In genomic region chr6:39946601-39947000, GRCm38 (mm10) we compare ENCODE assay signal across 33 mouse cellular contexts.
A peak's percentile ranks its signal among the peaks of the same experiment; 100 is the strongest.
DNase-seq lines count a peak whose midpoint lies in the region; ATAC-seq and TF ChIP-seq lines count a peak whose summit lies in the region.
"Had no signal": no experiment of that assay in that cellular context is flagged by ENCODE, and none has a peak within 500 bp of the region (broad histone marks: within the 10 kb centered on the region; RNA-seq: fewer than 3 reads in every experiment).

No protein-coding gene starts in this region.

- no peaks in the 10 kb centered on the region for H3K36me3 ChIP-seq in midbrain, embryonic 13.5 days
- H3K36me3 ChIP-seq in midbrain, postnatal 0 days (ENCODE audit: insufficient read depth, low read length): no peaks in the 10 kb centered on the region
- H3K36me3 ChIP-seq: forebrain, embryonic 15.5 days; heart, embryonic 10.5 days; heart, embryonic 15.5 days; hindbrain, embryonic 15.5 days; limb, embryonic 10.5 days; limb, embryonic 15.5 days; liver, embryonic 13.5 days; neural tube, embryonic 15.5 days; stomach, embryonic 15.5 days had no signal

- H3K27ac ChIP-seq in left cerebral cortex, adult 2 months: peak overlapping the region; percentile 15; the same call in 1 of the 2 replicates
- H3K27ac ChIP-seq in midbrain, embryonic 13.5 days: 0 out of 2 replicates have a peak overlapping the region, but pooled peaks have one; percentile 4
- H3K27ac ChIP-seq in midbrain, postnatal 0 days (ENCODE audit: low read depth, low read length): no peak overlapping the region
- H3K27ac ChIP-seq: forebrain, embryonic 15.5 days; heart, embryonic 10.5 days; heart, embryonic 15.5 days; hindbrain, embryonic 15.5 days; limb, embryonic 10.5 days; limb, embryonic 15.5 days; liver, embryonic 13.5 days; neural tube, embryonic 15.5 days; stomach, embryonic 15.5 days had no signal

- TF ChIP-seq CTCF in left cerebral cortex, adult 2 months (IDR thresholded peaks at IDR 0.05): no peak
- TF ChIP-seq CTCF in midbrain, postnatal 0 days (IDR thresholded peaks at IDR 0.05): no peak

- peak; percentile 33 to 56 for DNase-seq in frontal cortex, adult 2 months (ENCODE audit: extremely low spot score in 1 of 2, low spot score in 1 of 2)
- no peak for DNase-seq in frontal cortex, postnatal 14 days (ENCODE audit: low spot score in 2 of 2)
- peak; percentile 22 to 31 for DNase-seq in left cerebral cortex, adult 2 months (ENCODE audit: extremely low spot score in 1 of 2, low spot score in 2 of 2)
- DNase-seq in left cerebral cortex, adult 11 months (ENCODE audit: low spot score): no peak
- DNase-seq in midbrain, postnatal 0 days (ENCODE audit: low spot score): no peak
- DNase-seq in telencephalon, adult 2 months (ENCODE audit: low read depth, low spot score): peak; percentile 65
- no peak for DNase-seq in embryo, embryonic 10.5 days (ENCODE audit: low spot score)
- DNase-seq: adrenal gland, postnatal 25 days; B cell, adult 2 months; cerebellum, adult 18-20 months; cerebellum, postnatal 10 days; gastrocnemius, postnatal 10 days; kidney, adult 11 months; kidney, postnatal 14 days; layer of hippocampus, adult 9-11 months; liver, embryonic 13.5 days; lung, adult 18-20 months; lung, postnatal 4 days; retina, postnatal 1 day; thymus, postnatal 14 days had no signal

- no peaks in the 10 kb centered on the region for H3K9me3 ChIP-seq in midbrain, embryonic 13.5 days
- no peaks in the 10 kb centered on the region for H3K9me3 ChIP-seq in midbrain, postnatal 0 days (ENCODE audit: low read length)
- H3K9me3 ChIP-seq: forebrain, embryonic 15.5 days; heart, embryonic 10.5 days; heart, embryonic 15.5 days; hindbrain, embryonic 15.5 days; limb, embryonic 10.5 days; limb, embryonic 15.5 days; liver, embryonic 13.5 days; neural tube, embryonic 15.5 days; stomach, embryonic 15.5 days had no signal

- peaks cover 15% of the 10 kb centered on the region for H3K4me1 ChIP-seq in midbrain, embryonic 13.5 days (replicated peaks)
- no peaks in the 10 kb centered on the region; the same call in 1 of the 2 replicates for H3K4me1 ChIP-seq in midbrain, postnatal 0 days (ENCODE audit: insufficient read depth, low read length)
- H3K4me1 ChIP-seq: heart, embryonic 10.5 days; heart, embryonic 15.5 days; limb, embryonic 15.5 days; liver, embryonic 13.5 days; megakaryocyte, embryonic 14.5 days; neural tube, embryonic 15.5 days; stomach, embryonic 15.5 days had no signal

- no peak overlapping the region for H3K4me2 ChIP-seq in midbrain, embryonic 13.5 days (replicated peaks)
- H3K4me2 ChIP-seq in midbrain, postnatal 0 days (ENCODE audit: low read depth, low read length, poor library complexity, severe bottlenecking): no peak overlapping the region
- H3K4me2 ChIP-seq: forebrain, embryonic 15.5 days; heart, embryonic 15.5 days; hindbrain, embryonic 15.5 days; limb, embryonic 15.5 days; liver, embryonic 13.5 days; neural tube, embryonic 15.5 days; stomach, embryonic 15.5 days had no signal

- H3K27me3 ChIP-seq in midbrain, embryonic 13.5 days: no peaks in the 10 kb centered on the region
- no peaks in the 10 kb centered on the region for H3K27me3 ChIP-seq in midbrain, postnatal 0 days (ENCODE audit: insufficient read depth, low read length)
- H3K27me3 ChIP-seq: forebrain, embryonic 15.5 days; heart, embryonic 15.5 days; hindbrain, embryonic 15.5 days; limb, embryonic 15.5 days; liver, embryonic 13.5 days; megakaryocyte, embryonic 14.5 days; neural tube, embryonic 15.5 days; stomach, embryonic 15.5 days had no signal

- H3K4me3 ChIP-seq in left cerebral cortex, adult 2 months: no peak overlapping the region
- H3K4me3 ChIP-seq in midbrain, embryonic 13.5 days (replicated peaks): no peak overlapping the region
- no peak overlapping the region for H3K4me3 ChIP-seq in midbrain, postnatal 0 days (ENCODE audit: low read depth, low read length)
- H3K4me3 ChIP-seq: erythroblast, embryonic 14.5 days; forebrain, embryonic 15.5 days; heart, embryonic 10.5 days; heart, embryonic 15.5 days; hindbrain, embryonic 15.5 days; limb, embryonic 10.5 days; limb, embryonic 15.5 days; liver, embryonic 13.5 days; megakaryocyte, embryonic 14.5 days; neural tube, embryonic 15.5 days; stomach, embryonic 15.5 days had no signal

- no peak overlapping the region for H3K9ac ChIP-seq in midbrain, embryonic 13.5 days (replicated peaks)
- no peak overlapping the region for H3K9ac ChIP-seq in midbrain, postnatal 0 days (replicated peaks; ENCODE audit: low read length, poor library complexity, severe bottlenecking)
- H3K9ac ChIP-seq: forebrain, embryonic 15.5 days; heart, embryonic 15.5 days; hindbrain, embryonic 15.5 days; limb, embryonic 15.5 days; liver, embryonic 13.5 days; neural tube, embryonic 15.5 days; stomach, embryonic 15.5 days had no signal

- 74% methylated on average over 4 of the region's 4 CpGs for WGBS in midbrain, embryonic 13.5 days
- 75% methylated on average over 4 of the region's 4 CpGs for WGBS in midbrain, postnatal 0 days

- ATAC-seq in midbrain, embryonic 13.5 days: no peak
- no peak for ATAC-seq in midbrain, postnatal 0 days (ENCODE audit: low FRiP score)
- ATAC-seq: inflammation-experienced regulatory T-cells, adult 6 months; lung, postnatal 0 days had no signal

- intact Hi-C loops in left cerebral cortex, adult 2 months (cut with DNase I): loop anchor here (1.0 kb wide), 1 partner anchor 42 kb away; no protein-coding TSS in a partner anchor

Comparison
In these comparisons a context has a peak if more than half of its experiments do, and no peak if none do; other contexts are left out.
1. DNase-seq: peak in frontal cortex, adult 2 months (2 of 2), left cerebral cortex, adult 2 months (2 of 2) and telencephalon, adult 2 months (single experiment); none in frontal cortex, postnatal 14 days (0 of 2), left cerebral cortex, adult 11 months (single experiment), midbrain, postnatal 0 days (single experiment) and embryo, embryonic 10.5 days (single experiment).